Mouse (Mus musculus): Measurements from ENCODE around the gene Ctnnb1. TPM values are rescaled to one million over a fixed set of nuclear protein-coding genes. Genes with fewer than 3 reads are reported as not detected.

Gene Ctnnb1
- total and polyA plus RNA-seq, 3 experiments, result 197 to 383 (median 290) TPM

DNA sequence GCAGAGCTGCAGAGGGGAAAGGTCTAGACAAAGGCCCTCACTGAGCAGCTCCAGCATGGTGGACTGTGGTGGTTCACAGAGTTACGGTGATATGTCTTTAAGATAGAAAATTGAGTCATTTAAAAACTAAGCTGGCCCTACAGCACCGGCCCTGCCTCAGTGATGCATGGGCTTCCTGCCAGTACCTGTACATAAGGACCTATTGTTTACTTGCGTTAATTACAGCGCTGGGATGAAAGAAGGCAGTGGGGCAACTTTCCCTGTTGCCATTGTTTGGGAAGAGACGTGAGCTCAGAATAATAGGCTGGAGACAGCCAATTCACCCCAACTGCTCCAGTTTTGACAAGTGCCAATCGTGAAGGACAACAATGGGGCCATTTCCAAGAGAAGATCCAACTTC, 3.4 kb downstream of the Ctnnb1 start:
- no peaks in the 10 kb centered on the region for H3K27me3 ChIP-seq (replicated peaks)

DNA sequence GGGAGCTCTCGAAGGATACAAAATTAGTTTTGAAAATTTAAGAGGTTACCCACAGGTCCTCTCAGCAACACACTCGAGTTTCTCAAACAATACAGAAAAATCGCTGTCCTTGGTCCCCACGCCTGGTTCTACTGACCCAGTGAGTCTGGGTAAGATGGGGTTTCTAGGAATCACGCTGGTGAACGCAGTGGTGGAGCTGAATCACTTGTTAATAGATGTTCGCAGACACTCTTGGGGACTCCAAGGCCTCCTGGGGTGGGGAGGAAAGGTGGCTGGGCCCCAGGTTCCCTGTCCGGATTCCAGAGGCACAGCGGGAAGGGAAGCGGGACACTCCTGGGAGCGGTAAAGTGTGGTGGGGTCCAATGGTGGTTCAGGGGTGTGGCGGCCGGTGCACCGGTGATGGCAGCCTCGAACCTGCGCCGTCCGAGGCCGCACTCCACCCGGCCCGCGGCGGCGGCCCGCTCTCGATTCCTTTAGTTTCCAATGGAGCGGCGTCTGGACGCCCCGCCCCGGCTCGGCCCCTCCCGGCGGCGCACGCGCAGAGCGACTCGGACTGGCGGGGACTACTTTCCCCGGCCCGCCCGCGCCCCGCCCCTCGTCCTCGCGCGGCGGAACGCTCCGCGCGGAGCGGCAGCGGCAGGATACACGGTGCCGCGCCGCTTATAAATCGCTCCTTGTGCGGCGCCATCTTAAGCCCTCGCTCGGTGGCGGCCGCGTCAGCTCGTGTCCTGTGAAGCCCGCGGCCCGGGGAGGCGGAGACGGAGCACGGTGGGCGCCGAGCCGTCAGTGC, 4.0 kb downstream of the Ctnnb1 start:
- H3K9ac ChIP-seq (ENCODE audit: insufficient read depth, low read depth), result peak overlapping the region; percentile 87
- 0 out of 2 replicates have a peak overlapping the region, but pooled peaks have one; percentile 42 for H3K27ac ChIP-seq (ENCODE audit: insufficient read depth, low read depth)
- no peaks in the 10 kb centered on the region for H3K27me3 ChIP-seq (replicated peaks)
- in situ Hi-C loops (cut with MboI; ENCODE audit: low pct_ligation_motif_present, low pct_unique_long_range_greater_than_20kb, low sequenced_read_pairs), result no loop called here
- no peaks in the 10 kb centered on the region for H3K9me3 ChIP-seq (replicated peaks; ENCODE audit: low read length)
- dilution Hi-C loops (cut with MboI; ENCODE audit: extremely low pct_ligation_motif_present, extremely low pct_unique_long_range_greater_than_20kb, low sequenced_read_pairs), result no loop called here
- peaks cover 45% of the 10 kb centered on the region for H3K79me2 ChIP-seq (replicated peaks; ENCODE audit: control insufficient read depth, extremely low read depth, insufficient read depth, poor library complexity, severe bottlenecking)
- peak; percentile 89 for DNase-seq (ENCODE audit: extremely low read depth)
- peaks cover 0 to 33% of the 10 kb centered on the region in 2 experiments; a peak in 2 of 4 replicates for H3K4me1 ChIP-seq (ENCODE audit: control insufficient read depth in 1 of 2, insufficient read depth in 2 of 2)
- H3K4me2 ChIP-seq (ENCODE audit: insufficient read depth, low read depth, poor library complexity, severe bottlenecking), result no peak overlapping the region
- peak overlapping the region in 2 of 3 experiments; percentile 81 to 93 for H3K4me3 ChIP-seq (replicated peaks in 1 of 3; ENCODE audit: low read depth in 2 of 3, low read length in 2 of 3, poor library complexity in 1 of 3)
- peaks cover 0 to 11% of the 10 kb centered on the region in 2 experiments for H3K36me3 ChIP-seq (replicated peaks in 1 of 2; ENCODE audit: control insufficient read depth in 1 of 2, insufficient read depth in 1 of 2, low read length in 1 of 2)
- TF ChIP-seq CHD1 (IDR thresholded peaks at IDR 0.05; ENCODE audit: low read depth, low read length) (no peak), KAT2A (IDR thresholded peaks at IDR 0.05; ENCODE audit: insufficient replicate concordance, low read length) (peak; percentile 98), ZNF384 (IDR thresholded peaks at IDR 0.05; ENCODE audit: low read depth, low read length) (no peak), MAX (IDR thresholded peaks at IDR 0.05; ENCODE audit: low read length) (no peak), NRF1 (IDR thresholded peaks at IDR 0.05; ENCODE audit: low read depth, low read length) (peak; percentile 94), MYC (IDR thresholded peaks at IDR 0.05; ENCODE audit: low read depth, low read length) (no peak), POLR2AphosphoS2 (IDR thresholded peaks at IDR 0.05; ENCODE audit: low read depth, low read length) (peak; percentile 93), RCOR1 (conservative IDR thresholded peaks at IDR 0.05; ENCODE audit: low read depth, low read length) (0 out of 2 replicates have a peak, but pooled peaks have one; percentile 22), EP300 (IDR thresholded peaks at IDR 0.05; ENCODE audit: low read length) (no peak), ELF1 (IDR thresholded peaks at IDR 0.05; ENCODE audit: low read depth, low read length) (peak; percentile 63), ZKSCAN1 (IDR thresholded peaks at IDR 0.05; ENCODE audit: borderline replicate concordance, low read depth, low read length) (no peak; the same call in 1 of the 2 replicates), JUND (conservative IDR thresholded peaks at IDR 0.05; ENCODE audit: low read depth, low read length) (no peak), CTCF (conservative IDR thresholded peaks at IDR 0.05 in 1 of 2, IDR thresholded peaks at IDR 0.05 in 1 of 2; ENCODE audit: low read depth in 2 of 2, low read length in 2 of 2) (no peak), USF1 (IDR thresholded peaks at IDR 0.05; ENCODE audit: low read depth, low read length) (no peak), SMC3 (IDR thresholded peaks at IDR 0.05; ENCODE audit: low read depth, low read length) (no peak), CHD2 (IDR thresholded peaks at IDR 0.05; ENCODE audit: low read length) (0 out of 2 replicates have a peak, but pooled peaks have one; percentile 53), TCF12 (IDR thresholded peaks at IDR 0.05; ENCODE audit: low read depth, low read length) (peak; percentile 99), PAX5 (IDR thresholded peaks at IDR 0.05; ENCODE audit: low read length) (no peak), ZMIZ1 (IDR thresholded peaks at IDR 0.05; ENCODE audit: low read depth, low read length) (peak; percentile 97), ZC3H11A (IDR thresholded peaks at IDR 0.05; ENCODE audit: low read depth, low read length) (peak; percentile 2; the same call in 1 of the 2 replicates), JUN (IDR thresholded peaks at IDR 0.05; ENCODE audit: insufficient read depth, low read depth, low read length) (no peak), E2F4 (IDR thresholded peaks at IDR 0.05; ENCODE audit: insufficient replicate concordance, low read depth, low read length) (no peak), UBTF (IDR thresholded peaks at IDR 0.05; ENCODE audit: low read depth, low read length) (peak; percentile 68; the same call in 1 of the 2 replicates), USF2 (conservative IDR thresholded peaks at IDR 0.05; ENCODE audit: low read depth, low read length) (no peak), MXI1 (IDR thresholded peaks at IDR 0.05; ENCODE audit: low read depth, low read length) (peak; percentile 50), ETS1 (conservative IDR thresholded peaks at IDR 0.05; ENCODE audit: low read depth, low read length) (0 out of 2 replicates have a peak, but pooled peaks have one; percentile 17), IRF4 (IDR thresholded peaks at IDR 0.05; ENCODE audit: low read depth, low read length) (no peak; the same call in 1 of the 2 replicates), SIN3A (IDR thresholded peaks at IDR 0.05; ENCODE audit: low read length) (0 out of 2 replicates have a peak, but pooled peaks have one; percentile 54), HCFC1 (IDR thresholded peaks at IDR 0.05; ENCODE audit: low read depth, low read length) (peak; percentile 75)

More for the DNA sequence above, 3.4 kb downstream of the Ctnnb1 start:
- in situ Hi-C loops (cut with MboI; ENCODE audit: low pct_ligation_motif_present, low pct_unique_long_range_greater_than_20kb, low sequenced_read_pairs), result no loop called here
- Histone ChIP-seq H3K79me2 (replicated peaks; ENCODE audit: control insufficient read depth, extremely low read depth, insufficient read depth, poor library complexity, severe bottlenecking) (peaks cover 38% of the 10 kb centered on the region), H3K4me1 (ENCODE audit: control insufficient read depth in 1 of 2, insufficient read depth in 2 of 2) (peaks cover 0 to 27% of the 10 kb centered on the region in 2 experiments; a peak in 2 of 4 replicates), H3K36me3 (replicated peaks in 1 of 2; ENCODE audit: control insufficient read depth in 1 of 2, insufficient read depth in 1 of 2, low read length in 1 of 2) (peaks cover 0 to 4% of the 10 kb centered on the region in 2 experiments), H3K9ac (ENCODE audit: insufficient read depth, low read depth) (no peak overlapping the region), H3K9me3 (replicated peaks; ENCODE audit: low read length) (no peaks in the 10 kb centered on the region), H3K4me2 (ENCODE audit: insufficient read depth, low read depth, poor library complexity, severe bottlenecking) (no peak overlapping the region), H3K27ac (ENCODE audit: insufficient read depth, low read depth) (no peak overlapping the region), H3K4me3 (replicated peaks in 1 of 3; ENCODE audit: low read depth in 2 of 3, low read length in 2 of 3, poor library complexity in 1 of 3) (no peak overlapping the region)
- dilution Hi-C loops (cut with MboI; ENCODE audit: extremely low pct_ligation_motif_present, extremely low pct_unique_long_range_greater_than_20kb, low sequenced_read_pairs), result no loop called here
- no peak for TF ChIP-seq ZC3H11A (IDR thresholded peaks at IDR 0.05; ENCODE audit: low read depth, low read length)
- no peak for TF ChIP-seq KAT2A (IDR thresholded peaks at IDR 0.05; ENCODE audit: insufficient replicate concordance, low read length)
- no peak for TF ChIP-seq MAX (IDR thresholded peaks at IDR 0.05; ENCODE audit: low read length)
- TF ChIP-seq TCF12 (IDR thresholded peaks at IDR 0.05; ENCODE audit: low read depth, low read length), result no peak
- no peak for TF ChIP-seq HCFC1 (IDR thresholded peaks at IDR 0.05; ENCODE audit: low read depth, low read length)
- DNase-seq (ENCODE audit: extremely low read depth), result no peak
